Mouse (Mus musculus) limb, embryonic 12.5 days (tissue): ENCODE results near the gene Tpm1. TPM values are rescaled to one million over a fixed set of nuclear protein-coding genes. Genes with fewer than 3 reads are reported as not detected.

Experiments used
- ATAC-seq: fragments of 200-750 bp; cut with Nextera tagmentation; 2 replicates; pipeline ENCODE4 v1.8.0; 2017; ENCODE audit warnings: low read depth, moderate TSS enrichment; ENCODE audit not compliant: insufficient number of reproducible peaks, insufficient read depth, low FRiP score, low TSS enrichment
- H3K27ac ChIP-seq: fragments of 300-500 bp; sonication (generic); 2 replicates; pipeline ENCODE4 v1.5.1; 2016; ENCODE audit warnings: mild to moderate bottlenecking, moderate library complexity
- H3K27me3 ChIP-seq: fragments of 300-500 bp; sonication (generic); 2 replicates; pipeline ENCODE4 v1.6.1; 2016; ENCODE audit warnings: mild to moderate bottlenecking, moderate library complexity
- H3K36me3 ChIP-seq: fragments of 300-500 bp; sonication (generic); 2 replicates; pipeline ENCODE4 v1.6.1; 2016; ENCODE audit warnings: mild to moderate bottlenecking, moderate library complexity
- H3K4me1 ChIP-seq: fragments of 300-500 bp; sonication (generic); replicated peaks from 2 replicates; pipeline ENCODE4 v1.6.1; 2016
- H3K4me2 ChIP-seq: fragments of 300-500 bp; sonication (generic); 2 replicates; pipeline ENCODE4 v1.6.1; 2016; ENCODE audit warnings: mild to moderate bottlenecking, moderate library complexity
- H3K4me3 ChIP-seq: fragments of 300-500 bp; sonication (generic); replicated peaks from 2 replicates; pipeline ENCODE4 v1.5.1; 2016; ENCODE audit warnings: mild to moderate bottlenecking
- H3K9ac ChIP-seq: fragments of 300-500 bp; sonication (generic); replicated peaks from 2 replicates; pipeline ENCODE4 v1.6.1; 2016; ENCODE audit warnings: mild to moderate bottlenecking, moderate library complexity
- H3K9me3 ChIP-seq: fragments of 300-500 bp; sonication (generic); 2 replicates; pipeline ENCODE4 v1.6.1; 2016; ENCODE audit warnings: mild to moderate bottlenecking, moderate library complexity
- WGBS: fragments of 180-500 bp; shearing (Covaris S2); methylation state at CpG from one replicate; pipeline ENCODE4 v1.1.7; 2016; 5-methylcytosine and 5-hydroxymethylcytosine counted together
- polyA plus RNA-seq: library from polyadenylated mRNA; unstranded; fragments of >200 nt; fragmentation: Nextera tagmentation; extraction: Ambion mirVana; gene quantifications from 2 replicates; pipeline ENCODE4 v1.2.1, GENCODE M21; 2016

The Tpm1 gene
- polyA plus RNA-seq, 1 experiment from 2014 or later, result 555 TPM

GRCm38 (mm10) chr9:67038686-67039085 is 10.5 kb downstream of the Tpm1 start:
- Histone ChIP-seq H3K4me1 (peaks cover 63% of the 10 kb centered on the region), H3K4me2 (no peak overlapping the region), H3K4me3 (no peak overlapping the region), H3K27me3 (no peaks in the 10 kb centered on the region), H3K36me3 (peaks cover 45% of the 10 kb centered on the region), H3K27ac (no peak overlapping the region), H3K9me3 (peaks cover 8% of the 10 kb centered on the region), H3K9ac (no peak overlapping the region)
- no peak for ATAC-seq
- 92% methylated on average over 7 of the region's 7 CpGs for WGBS

- no peaks in the 10 kb centered on the region for H3K27me3 ChIP-seq
- H3K27ac ChIP-seq, result peak overlapping the region; percentile 91
- peaks cover 56% of the 10 kb centered on the region for H3K36me3 ChIP-seq
- H3K4me3 ChIP-seq, result no peak overlapping the region
- H3K9me3 ChIP-seq, result peaks cover 8% of the 10 kb centered on the region
- H3K4me2 ChIP-seq, result no peak overlapping the region
- 88% methylated on average over 4 of the region's 4 CpGs for WGBS
- peaks cover 60% of the 10 kb centered on the region for H3K4me1 ChIP-seq
- H3K9ac ChIP-seq, result no peak overlapping the region
- ATAC-seq, result no peak
Measured at GRCm38 (mm10) chr9:67037666-67038065, 11.5 kb downstream of the Tpm1 start.

- WGBS, result 31% methylated on average over 2 of the region's 2 CpGs
- Histone ChIP-seq H3K27ac (peak overlapping the region; percentile 91), H3K36me3 (peaks cover 66% of the 10 kb centered on the region), H3K9me3 (peaks cover 8% of the 10 kb centered on the region), H3K9ac (no peak overlapping the region), H3K27me3 (no peaks in the 10 kb centered on the region), H3K4me1 (peaks cover 49% of the 10 kb centered on the region), H3K4me3 (no peak overlapping the region), H3K4me2 (no peak overlapping the region)
- ATAC-seq, result peak; percentile 40; the same call in 1 of the 2 replicates
Measured at GRCm38 (mm10) chr9:67036527-67037118, 12.6 kb downstream of the Tpm1 start.

- 0 out of 2 replicates have a peak, but pooled peaks have one; percentile 32 for ATAC-seq
- 90% methylated on average over 12 of the region's 12 CpGs for WGBS
- peaks cover 8% of the 10 kb centered on the region for H3K9me3 ChIP-seq
- H3K4me2 ChIP-seq, result no peak overlapping the region
- H3K4me1 ChIP-seq, result peaks cover 43% of the 10 kb centered on the region
- no peaks in the 10 kb centered on the region for H3K27me3 ChIP-seq
- peaks cover 72% of the 10 kb centered on the region for H3K36me3 ChIP-seq
- no peak overlapping the region for H3K4me3 ChIP-seq
- H3K9ac ChIP-seq, result no peak overlapping the region
- peak overlapping the region; percentile 81 for H3K27ac ChIP-seq
Measured at GRCm38 (mm10) chr9:67035957-67036451, 13.2 kb downstream of the Tpm1 start.

- Histone ChIP-seq H3K27ac (no peak overlapping the region), H3K4me2 (no peak overlapping the region), H3K9me3 (peaks cover 8% of the 10 kb centered on the region), H3K36me3 (peaks cover 85% of the 10 kb centered on the region), H3K27me3 (no peaks in the 10 kb centered on the region), H3K4me3 (no peak overlapping the region), H3K4me1 (peaks cover 30% of the 10 kb centered on the region), H3K9ac (no peak overlapping the region)
- no peak for ATAC-seq
- WGBS, result 90% methylated on average over 4 of the region's 4 CpGs
Measured at GRCm38 (mm10) chr9:67034677-67035076, 14.5 kb downstream of the Tpm1 start.

- H3K4me1 ChIP-seq, result peaks cover 19% of the 10 kb centered on the region
- H3K4me2 ChIP-seq, result no peak overlapping the region
- WGBS, result 96% methylated on average over 10 of the region's 10 CpGs
- H3K36me3 ChIP-seq, result peaks cover 95% of the 10 kb centered on the region
- no peaks in the 10 kb centered on the region for H3K27me3 ChIP-seq
- no peak overlapping the region for H3K27ac ChIP-seq
- no peak overlapping the region for H3K9ac ChIP-seq
- no peak for ATAC-seq
- no peak overlapping the region for H3K4me3 ChIP-seq
- H3K9me3 ChIP-seq, result peaks cover 8% of the 10 kb centered on the region
Measured at GRCm38 (mm10) chr9:67033016-67033415, 16.2 kb downstream of the Tpm1 start.

- H3K9ac ChIP-seq, result no peak overlapping the region
- peaks cover 95% of the 10 kb centered on the region for H3K36me3 ChIP-seq
- H3K4me1 ChIP-seq, result peaks cover 15% of the 10 kb centered on the region
- H3K27ac ChIP-seq, result no peak overlapping the region
- H3K9me3 ChIP-seq, result peaks cover 8% of the 10 kb centered on the region
- no peak overlapping the region for H3K4me3 ChIP-seq
- H3K27me3 ChIP-seq, result no peaks in the 10 kb centered on the region
- no peak for ATAC-seq
- WGBS, result 94% methylated on average over 15 of the region's 15 CpGs
- no peak overlapping the region for H3K4me2 ChIP-seq
Measured at GRCm38 (mm10) chr9:67032611-67033010, 16.6 kb downstream of the Tpm1 start.

GRCm38 (mm10) chr9:67029518-67029917 is 19.7 kb downstream of the Tpm1 start:
- ATAC-seq, result no peak
- Histone ChIP-seq H3K27me3 (no peaks in the 10 kb centered on the region), H3K36me3 (peaks cover 98% of the 10 kb centered on the region), H3K9ac (no peak overlapping the region), H3K4me2 (no peak overlapping the region), H3K9me3 (no peaks in the 10 kb centered on the region), H3K4me1 (no peaks in the 10 kb centered on the region), H3K4me3 (no peak overlapping the region), H3K27ac (no peak overlapping the region)
- 94% methylated on average over 13 of the region's 13 CpGs for WGBS

GRCm38 (mm10) chr9:67028929-67029328 is 20.3 kb downstream of the Tpm1 start:
- Histone ChIP-seq H3K36me3 (peaks cover 98% of the 10 kb centered on the region), H3K4me1 (no peaks in the 10 kb centered on the region), H3K4me3 (no peak overlapping the region), H3K4me2 (no peak overlapping the region), H3K9ac (no peak overlapping the region), H3K9me3 (no peaks in the 10 kb centered on the region), H3K27me3 (no peaks in the 10 kb centered on the region), H3K27ac (no peak overlapping the region)
- no peak for ATAC-seq
- WGBS, result 83% methylated on average over 4 of the region's 4 CpGs

- Histone ChIP-seq H3K36me3 (peaks cover 98% of the 10 kb centered on the region), H3K4me2 (no peak overlapping the region), H3K27ac (no peak overlapping the region), H3K4me1 (no peaks in the 10 kb centered on the region), H3K27me3 (no peaks in the 10 kb centered on the region), H3K9ac (no peak overlapping the region), H3K4me3 (no peak overlapping the region), H3K9me3 (no peaks in the 10 kb centered on the region)
- ATAC-seq, result no peak
- 88% methylated on average over 12 of the region's 12 CpGs for WGBS
Measured at GRCm38 (mm10) chr9:67028133-67028724, 21.0 kb downstream of the Tpm1 start.

GRCm38 (mm10) chr9:67026890-67027289 is 22.3 kb downstream of the Tpm1 start:
- Histone ChIP-seq H3K4me1 (no peaks in the 10 kb centered on the region), H3K27ac (no peak overlapping the region), H3K36me3 (peaks cover 98% of the 10 kb centered on the region), H3K4me3 (no peak overlapping the region), H3K27me3 (no peaks in the 10 kb centered on the region), H3K9ac (no peak overlapping the region), H3K9me3 (no peaks in the 10 kb centered on the region), H3K4me2 (no peak overlapping the region)
- no peak for ATAC-seq
- 94% methylated on average over 7 of the region's 7 CpGs for WGBS

- H3K9ac ChIP-seq, result no peak overlapping the region
- WGBS, result 90% methylated on average over 7 of the region's 7 CpGs
- no peaks in the 10 kb centered on the region for H3K9me3 ChIP-seq
- H3K27ac ChIP-seq, result no peak overlapping the region
- no peak overlapping the region for H3K4me2 ChIP-seq
- H3K4me3 ChIP-seq, result no peak overlapping the region
- ATAC-seq, result no peak
- no peaks in the 10 kb centered on the region for H3K27me3 ChIP-seq
- no peaks in the 10 kb centered on the region for H3K4me1 ChIP-seq
- peaks cover 98% of the 10 kb centered on the region for H3K36me3 ChIP-seq
Measured at GRCm38 (mm10) chr9:67026061-67026460, 23.1 kb downstream of the Tpm1 start.
